Mouse (Mus musculus): Measurements from ENCODE around the gene Urah.

DNA sequence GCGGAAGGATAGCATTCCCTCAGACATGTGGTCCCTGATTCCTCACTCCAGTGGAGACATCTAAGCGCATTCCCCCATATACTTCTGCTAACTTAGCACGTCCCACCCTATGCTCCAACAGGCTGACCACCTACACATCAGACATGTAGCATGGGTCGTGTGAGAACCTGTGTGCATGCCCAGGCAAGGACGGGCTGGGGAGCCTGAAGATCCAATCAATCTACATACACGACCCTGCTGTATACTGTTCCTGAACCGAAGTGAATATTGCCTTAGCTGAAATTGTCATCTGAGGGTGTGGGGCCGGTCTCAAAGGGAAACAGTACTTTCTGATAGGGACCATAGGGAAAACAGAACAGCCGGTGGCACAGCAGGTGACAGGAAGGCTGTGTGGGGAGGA lies 20.4 kb downstream of the Urah start:
- TF ChIP-seq CTCF (IDR thresholded peaks at IDR 0.05; ENCODE audit: borderline replicate concordance, control insufficient read depth, extremely low read depth, insufficient read depth, low read length, poor library complexity) (no peak), POLR2A (IDR thresholded peaks at IDR 0.05; ENCODE audit: control insufficient read depth, extremely low read depth, insufficient read depth, low read length, poor library complexity) (no peak)
